Mouse (Mus musculus) hindbrain, embryonic 13.5 days (tissue): Measurements from ENCODE around the gene Cbarp. TPM values are rescaled to one million over a fixed set of nuclear protein-coding genes. Genes with fewer than 3 reads are reported as not detected.

Source experiments
- ATAC-seq: fragments of 200-750 bp; cut with Nextera tagmentation; 2 replicates; pipeline ENCODE4 v1.8.0; 2017; ENCODE audit warnings: moderate TSS enrichment; ENCODE audit not compliant: low FRiP score
- H3K27ac ChIP-seq: fragments of 300-500 bp; sonication (generic); 2 replicates; pipeline ENCODE4 v1.5.1; 2015; ENCODE audit warnings: inconsistent platforms, mild to moderate bottlenecking, moderate library complexity
- H3K27me3 ChIP-seq: fragments of 300-500 bp; sonication (generic); 2 replicates; pipeline ENCODE4 v1.6.1; 2015; ENCODE audit warnings: mild to moderate bottlenecking, inconsistent platforms
- H3K36me3 ChIP-seq: fragments of 300-500 bp; sonication (generic); 2 replicates; pipeline ENCODE4 v1.6.1; 2015; ENCODE audit warnings: mild to moderate bottlenecking, inconsistent platforms
- H3K4me1 ChIP-seq: fragments of 300-500 bp; sonication (generic); replicated peaks from 2 replicates; pipeline ENCODE4 v1.6.1; 2015; ENCODE audit warnings: inconsistent platforms
- H3K4me2 ChIP-seq: fragments of 300-500 bp; sonication (generic); 2 replicates; pipeline ENCODE4 v1.6.1; 2015; ENCODE audit warnings: inconsistent platforms, mild to moderate bottlenecking, moderate library complexity
- H3K4me3 ChIP-seq: fragments of 300-500 bp; sonication (generic); 2 replicates; pipeline ENCODE4 v1.5.1; 2015; ENCODE audit warnings: mild to moderate bottlenecking, inconsistent platforms
- H3K9ac ChIP-seq: fragments of 300-500 bp; sonication (generic); 2 replicates; pipeline ENCODE4 v1.6.1; 2015; ENCODE audit warnings: mild to moderate bottlenecking, inconsistent platforms
- H3K9me3 ChIP-seq: fragments of 300-500 bp; sonication (generic); 2 replicates; pipeline ENCODE4 v1.6.1; 2016; ENCODE audit warnings: inconsistent platforms
- WGBS: fragments of 180-500 bp; shearing (Covaris S2); methylation state at CpG from one replicate; pipeline ENCODE4 v1.1.7; 2015; 5-methylcytosine and 5-hydroxymethylcytosine counted together
- polyA plus RNA-seq: library from polyadenylated mRNA; unstranded; fragments of >200 nt; fragmentation: Nextera tagmentation; extraction: Ambion mirVana; gene quantifications from 2 replicates; pipeline ENCODE4 v1.2.1, GENCODE M21; 2015

Cbarp gene
- 57.4 and 59.2 TPM in 2 replicates for polyA plus RNA-seq

DNA sequence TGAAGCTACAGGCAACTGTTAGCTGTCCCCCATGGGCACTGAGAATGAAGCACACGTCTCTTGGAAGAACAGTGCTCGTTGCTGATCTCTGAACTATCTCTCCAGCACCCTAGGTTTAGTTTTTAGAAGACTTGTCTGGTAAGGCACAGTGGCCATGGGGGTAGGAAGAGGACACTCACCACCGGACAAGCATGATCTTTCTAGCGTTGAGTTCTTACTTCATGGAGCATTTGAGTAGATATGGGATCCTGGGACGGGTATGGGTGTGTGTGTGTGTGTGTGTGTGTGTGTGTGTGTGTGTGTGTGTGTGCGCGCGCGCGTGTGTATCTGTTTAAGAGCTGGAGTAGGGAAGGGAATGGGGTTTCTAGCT, at the start of gene Cbarp:
Gene Cbarp, minus strand, starts transcription at position 170 of the 370 bp plus-strand sequence.
- peaks cover 14% of the 10 kb centered on the region for H3K27me3 ChIP-seq
- H3K4me3 ChIP-seq: peak within 1 kb of the TSS; percentile 82
- H3K9ac ChIP-seq: peak within 1 kb of the TSS; percentile 97
- H3K4me1 ChIP-seq: peaks cover 77% of the 10 kb centered on the region
- H3K27ac ChIP-seq: peak within 1 kb of the TSS; percentile 98
- no peaks in the 10 kb centered on the region for H3K9me3 ChIP-seq
- H3K4me2 ChIP-seq: peak within 1 kb of the TSS; percentile 93
- peaks cover 32% of the 10 kb centered on the region for H3K36me3 ChIP-seq
- ATAC-seq: no peak
- WGBS: 69% methylated on average over 10 of the region's 10 CpGs

DNA sequence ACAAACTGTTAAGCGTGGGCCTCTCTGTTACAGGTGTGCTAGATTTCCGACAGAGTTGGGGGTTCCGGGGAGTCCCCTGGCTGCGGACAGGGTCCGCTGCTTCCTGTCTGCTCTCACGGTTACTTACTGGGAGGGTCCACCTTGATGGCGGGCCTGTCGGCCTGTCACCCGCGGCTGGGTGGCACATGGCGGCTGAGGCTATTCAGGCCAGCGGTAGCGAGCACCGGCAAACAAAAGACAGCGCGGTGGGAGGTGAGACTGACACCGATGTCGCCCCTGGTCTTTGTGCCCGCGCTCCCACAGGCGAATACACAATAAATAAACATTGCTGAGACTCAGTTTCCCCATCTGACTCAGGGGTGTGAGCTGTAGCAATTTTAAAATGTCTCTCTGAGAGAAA, 49.4 kb upstream of the Cbarp start:
- H3K27ac ChIP-seq: peak overlapping the region; percentile 83
- 5% methylated on average over 21 of the region's 21 CpGs for WGBS
- H3K27me3 ChIP-seq: peaks cover 27% of the 10 kb centered on the region; the same call in 1 of the 2 replicates
- H3K9me3 ChIP-seq: no peaks in the 10 kb centered on the region
- H3K36me3 ChIP-seq: peaks cover 28% of the 10 kb centered on the region
- peak overlapping the region; percentile 64 for H3K4me2 ChIP-seq
- H3K4me1 ChIP-seq: peaks cover 31% of the 10 kb centered on the region
- no peak for ATAC-seq
- H3K4me3 ChIP-seq: peak overlapping the region; percentile 39
- H3K9ac ChIP-seq: peak overlapping the region; percentile 72

DNA sequence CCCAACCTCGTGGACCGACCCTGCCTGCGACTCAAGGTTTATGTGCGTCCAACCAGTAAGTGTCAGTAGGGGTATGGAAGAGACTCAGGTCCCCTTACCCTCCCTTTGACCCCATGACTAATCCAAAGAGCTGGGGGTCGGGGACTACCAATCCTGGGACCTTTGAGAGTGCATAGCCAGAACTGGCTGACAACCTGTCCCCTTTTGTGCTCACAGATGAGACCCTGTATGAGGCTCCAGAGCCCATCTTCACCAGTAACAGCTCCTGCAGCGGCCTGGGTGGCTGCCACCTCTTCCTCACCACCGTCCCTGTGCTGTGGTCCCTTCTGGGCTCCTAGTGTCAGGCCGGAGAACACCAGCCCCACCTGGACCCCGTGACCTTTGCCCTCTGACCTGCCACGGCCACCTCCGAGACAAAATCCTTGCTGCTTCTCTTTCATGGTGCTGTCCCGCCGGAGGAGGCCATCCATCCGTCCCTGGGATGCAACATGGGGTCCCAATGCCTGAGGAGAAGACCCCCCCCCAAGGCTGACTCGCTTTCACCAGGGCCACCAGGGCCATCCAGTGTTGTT, 47.9 kb upstream of the Cbarp start:
- H3K9me3 ChIP-seq: no peaks in the 10 kb centered on the region
- no peak overlapping the region for H3K4me2 ChIP-seq
- no peak overlapping the region for H3K27ac ChIP-seq
- peaks cover 26% of the 10 kb centered on the region for H3K4me1 ChIP-seq
- WGBS: 65% methylated on average over 15 of the region's 15 CpGs
- H3K27me3 ChIP-seq: peaks cover 27% of the 10 kb centered on the region; the same call in 1 of the 2 replicates
- peaks cover 28% of the 10 kb centered on the region for H3K36me3 ChIP-seq
- H3K9ac ChIP-seq: no peak overlapping the region
- ATAC-seq: no peak
- no peak overlapping the region for H3K4me3 ChIP-seq

DNA sequence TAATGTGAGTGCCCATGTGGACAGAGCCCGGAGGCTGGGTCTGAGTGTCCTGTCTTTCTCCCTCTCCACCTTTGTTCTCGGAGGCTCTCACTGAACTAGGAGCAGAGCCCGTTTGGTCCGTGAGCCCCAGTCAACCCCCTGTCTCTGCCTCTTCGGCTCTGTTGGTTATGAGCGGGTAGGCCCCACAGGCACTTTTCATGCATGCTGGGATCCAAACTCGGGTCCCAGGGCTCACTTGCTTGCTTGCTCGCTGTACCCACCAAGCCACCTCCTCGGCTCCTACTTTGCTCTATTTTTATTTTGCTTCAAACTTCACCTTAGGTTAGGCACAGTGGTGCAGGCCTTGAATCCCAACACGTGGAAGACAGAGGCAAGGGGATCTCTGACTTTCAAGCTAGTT, 47.1 kb upstream of the Cbarp start:
- H3K36me3 ChIP-seq: peaks cover 32% of the 10 kb centered on the region
- no peak overlapping the region for H3K27ac ChIP-seq
- no peak overlapping the region for H3K4me2 ChIP-seq
- peaks cover 23% of the 10 kb centered on the region; the same call in 1 of the 2 replicates for H3K27me3 ChIP-seq
- H3K9ac ChIP-seq: no peak overlapping the region
- peaks cover 26% of the 10 kb centered on the region for H3K4me1 ChIP-seq
- H3K9me3 ChIP-seq: no peaks in the 10 kb centered on the region
- WGBS: 87% methylated on average over 10 of the region's 10 CpGs
- no peak overlapping the region for H3K4me3 ChIP-seq
- no peak for ATAC-seq

DNA sequence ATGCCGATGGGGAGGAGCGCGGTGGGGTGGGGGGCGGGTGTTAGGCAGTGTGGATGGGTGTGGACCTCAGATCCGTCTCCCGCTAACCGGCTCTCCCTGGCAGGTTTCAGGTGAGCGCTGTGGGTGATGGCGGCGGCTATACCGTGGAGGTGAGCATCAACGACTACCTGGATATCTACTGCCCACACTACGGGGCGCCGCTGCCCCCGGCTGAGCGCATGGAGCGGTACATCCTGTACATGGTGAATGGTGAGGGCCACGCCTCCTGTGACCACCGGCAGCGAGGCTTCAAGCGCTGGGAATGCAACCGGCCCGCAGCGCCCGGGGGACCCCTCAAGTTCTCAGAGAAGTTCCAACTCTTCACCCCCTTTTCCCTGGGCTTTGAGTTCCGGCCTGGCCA, 46.0 kb upstream of the Cbarp start:
- 40% methylated on average over 27 of the region's 27 CpGs for WGBS

DNA sequence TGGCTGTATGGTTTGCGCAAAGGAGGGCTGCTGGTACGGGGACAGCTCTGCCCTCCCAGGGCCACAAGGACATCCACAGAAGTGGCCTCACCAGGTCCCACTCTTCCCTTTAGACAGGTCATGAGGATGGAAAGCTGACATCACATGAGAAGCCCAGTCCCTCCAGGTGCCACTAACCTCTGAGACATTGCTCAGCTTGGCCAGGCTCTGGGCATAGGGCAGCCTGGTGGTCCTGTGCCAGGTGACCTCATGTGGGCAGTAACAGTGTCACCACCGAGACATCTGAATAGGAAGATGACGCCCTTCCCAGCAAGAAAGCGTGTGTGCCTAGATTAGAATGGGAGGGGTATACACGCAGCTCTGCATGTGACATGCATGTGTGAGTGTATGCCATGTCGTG, 41.9 kb upstream of the Cbarp start:
- ATAC-seq: no peak
- Histone ChIP-seq H3K4me2 (no peak overlapping the region), H3K4me3 (0 out of 2 replicates have a peak overlapping the region, but pooled peaks have one; percentile 82), H3K4me1 (peaks cover 48% of the 10 kb centered on the region), H3K27ac (no peak overlapping the region), H3K27me3 (peaks cover 10% of the 10 kb centered on the region; the same call in 1 of the 2 replicates), H3K36me3 (peaks cover 23% of the 10 kb centered on the region), H3K9ac (peak overlapping the region; percentile 97), H3K9me3 (no peaks in the 10 kb centered on the region)
- 94% methylated on average over 7 of the region's 7 CpGs for WGBS

More for the DNA sequence above, 46.0 kb upstream of the Cbarp start:
- Histone ChIP-seq H3K4me2 (no peak overlapping the region), H3K27me3 (peaks cover 23% of the 10 kb centered on the region; the same call in 1 of the 2 replicates), H3K4me1 (peaks cover 36% of the 10 kb centered on the region), H3K27ac (no peak overlapping the region), H3K9ac (no peak overlapping the region), H3K4me3 (no peak overlapping the region), H3K9me3 (no peaks in the 10 kb centered on the region), H3K36me3 (peaks cover 40% of the 10 kb centered on the region)
- ATAC-seq: no peak

DNA sequence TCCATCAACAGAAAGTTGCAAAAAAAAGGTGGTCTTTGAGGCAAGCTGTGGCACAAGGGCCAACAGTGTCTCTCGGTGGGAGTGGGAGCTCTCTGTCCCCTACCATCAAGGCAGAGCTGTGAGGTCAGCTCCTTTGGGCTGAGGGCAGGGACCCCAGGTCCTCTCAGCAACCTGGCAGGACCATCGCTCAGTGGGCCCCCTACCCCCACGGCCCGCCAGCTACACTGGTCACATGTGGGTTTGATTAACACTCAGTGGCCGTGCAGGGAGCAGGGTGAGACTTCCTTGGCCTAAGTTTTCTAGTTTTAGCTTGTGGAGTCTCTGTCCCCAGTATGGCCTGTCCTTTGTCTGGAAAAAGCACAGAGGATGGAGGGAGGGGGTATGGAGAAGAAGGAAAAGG, 40.2 kb upstream of the Cbarp start:
- WGBS: 41% methylated on average over 5 of the region's 5 CpGs
- Histone ChIP-seq H3K4me2 (peak overlapping the region; percentile 94), H3K4me3 (peak overlapping the region; percentile 82), H3K9me3 (no peaks in the 10 kb centered on the region), H3K27me3 (peaks cover 4% of the 10 kb centered on the region; the same call in 1 of the 2 replicates), H3K36me3 (peaks cover 12% of the 10 kb centered on the region), H3K4me1 (peaks cover 48% of the 10 kb centered on the region), H3K9ac (peak overlapping the region; percentile 97), H3K27ac (no peak overlapping the region)
- ATAC-seq: no peak

DNA sequence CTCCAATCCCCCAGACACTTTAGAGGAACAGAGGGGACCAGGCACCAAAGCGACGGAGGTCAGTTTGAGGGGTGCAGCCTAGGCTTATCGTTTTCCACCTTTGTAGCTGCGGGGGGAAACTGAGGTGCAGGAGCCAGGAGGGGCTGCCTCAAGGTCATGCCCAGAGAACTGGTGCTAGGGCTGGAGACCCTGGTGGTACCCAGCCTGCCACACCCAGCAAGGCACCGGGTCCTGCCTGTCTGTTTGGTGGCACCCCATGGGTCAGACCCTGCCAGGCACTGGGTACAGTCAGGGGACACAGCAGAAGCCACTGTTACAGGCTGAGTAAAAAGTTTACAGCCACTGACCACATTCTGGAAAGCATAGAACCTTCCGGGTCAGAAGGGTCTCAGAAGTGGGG, 39.7 kb upstream of the Cbarp start:
- Histone ChIP-seq H3K4me3 (peak overlapping the region; percentile 82), H3K9me3 (no peaks in the 10 kb centered on the region), H3K9ac (peak overlapping the region; percentile 97), H3K36me3 (peaks cover 12% of the 10 kb centered on the region), H3K27ac (no peak overlapping the region), H3K27me3 (no peaks in the 10 kb centered on the region; the same call in 1 of the 2 replicates), H3K4me2 (peak overlapping the region; percentile 94), H3K4me1 (peaks cover 46% of the 10 kb centered on the region)
- ATAC-seq: no peak
- WGBS: 47% methylated on average over 6 of the region's 6 CpGs

DNA sequence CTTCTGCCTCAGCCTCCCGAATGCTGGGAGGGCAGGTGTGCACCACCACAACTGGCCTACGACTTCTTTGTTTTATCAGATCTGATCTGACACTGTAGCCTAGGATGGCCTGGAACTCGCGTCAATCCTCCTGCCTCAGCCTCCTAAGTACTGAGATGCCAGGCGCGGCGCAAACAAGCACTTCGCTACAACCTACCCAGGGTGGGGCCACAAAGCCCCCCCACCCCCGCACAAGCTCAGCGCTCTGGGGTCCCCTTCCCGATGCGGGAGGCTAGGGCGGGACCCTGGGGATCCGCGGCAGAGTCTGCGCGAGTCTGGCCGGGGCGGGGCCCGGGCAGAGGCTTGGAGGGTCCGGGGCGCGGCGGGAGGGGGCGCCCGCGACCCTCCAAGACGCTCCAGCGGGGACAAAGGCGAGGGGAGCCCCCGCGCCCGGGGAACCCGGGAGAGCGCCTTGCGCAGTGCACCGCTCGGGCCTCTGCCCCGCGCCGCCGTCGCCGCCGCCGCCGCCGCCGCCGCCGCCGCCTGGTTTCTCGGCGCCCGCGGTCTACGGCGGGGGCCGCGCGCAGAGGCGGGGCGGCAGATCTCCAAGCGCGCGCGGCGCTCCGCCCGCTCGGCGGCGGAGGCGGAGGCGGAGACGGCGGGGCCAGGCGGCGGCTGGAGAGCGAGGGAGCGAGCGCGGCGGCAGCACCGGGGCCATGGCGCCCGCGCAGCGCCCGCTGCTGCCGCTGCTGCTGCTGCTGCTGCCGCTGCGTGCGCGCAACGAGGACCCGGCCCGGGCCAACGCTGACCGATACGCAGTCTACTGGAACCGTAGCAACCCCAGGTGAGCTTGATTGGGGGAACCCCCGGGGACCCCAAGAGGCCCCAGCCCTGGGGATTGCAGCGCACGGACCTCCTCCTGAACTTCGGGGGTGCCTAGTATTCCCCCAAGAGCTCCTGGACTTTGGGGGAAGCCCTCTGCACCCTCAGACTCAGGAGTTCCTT, 38.7 kb upstream of the Cbarp start, which contains the start of gene Efna2:
Gene Efna2, plus strand, starts transcription at position 415 of the 984 bp plus-strand sequence.
- H3K4me1 ChIP-seq: peaks cover 49% of the 10 kb centered on the region
- 2% methylated on average over 68 of the region's 106 CpGs for WGBS

DNA sequence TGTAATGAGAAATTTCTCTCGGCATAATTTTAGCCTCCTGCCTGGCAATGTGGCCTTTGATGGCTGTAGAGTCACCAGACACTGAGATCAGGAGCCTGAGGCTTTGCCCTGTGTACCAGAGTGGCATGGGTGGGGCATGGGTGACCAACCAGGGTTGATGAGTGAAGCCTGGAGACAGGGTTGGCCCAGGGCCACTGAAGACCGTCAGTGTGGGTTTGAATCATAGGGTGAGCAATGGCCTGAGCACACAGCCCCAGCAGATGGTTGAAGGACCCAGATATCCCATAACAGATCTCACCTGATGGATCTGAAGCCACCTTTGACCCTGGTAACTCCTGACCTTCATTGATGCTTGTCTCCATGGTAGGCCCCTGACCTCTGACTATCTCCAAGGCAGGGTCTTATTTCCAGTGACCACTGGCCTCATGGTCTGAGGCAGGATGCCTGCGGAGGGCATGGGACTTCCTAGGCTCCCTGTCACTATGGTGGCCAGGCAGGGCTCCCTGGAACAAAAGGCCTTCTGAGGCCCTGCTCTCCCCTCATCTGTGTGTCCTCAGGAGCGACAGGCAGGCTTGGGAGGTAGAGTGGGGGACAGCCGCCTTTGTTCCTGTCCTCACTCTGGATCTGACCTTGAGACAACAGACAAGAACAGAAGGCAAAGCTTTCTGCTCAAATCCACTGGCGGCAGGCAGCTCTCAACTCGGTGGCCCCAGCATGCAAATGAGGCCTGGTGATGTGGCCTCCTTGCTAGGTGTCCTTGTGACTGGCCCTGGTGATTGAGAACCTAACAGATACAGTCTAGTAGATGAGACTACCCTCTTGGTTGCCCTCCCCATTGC, 37.0 kb upstream of the Cbarp start:
- Histone ChIP-seq H3K4me1 (peaks cover 57% of the 10 kb centered on the region), H3K9ac (peak overlapping the region; percentile 39; the same call in 1 of the 2 replicates), H3K4me2 (no peak overlapping the region), H3K27me3 (no peaks in the 10 kb centered on the region), H3K27ac (no peak overlapping the region), H3K4me3 (no peak overlapping the region), H3K36me3 (peaks cover 12% of the 10 kb centered on the region), H3K9me3 (no peaks in the 10 kb centered on the region)
- WGBS: 47% methylated on average over 7 of the region's 7 CpGs
- ATAC-seq: no peak

More for the DNA sequence above, 38.7 kb upstream of the Cbarp start, which contains the start of gene Efna2:
- Histone ChIP-seq H3K27ac (peak within 1 kb of the TSS; percentile 84), H3K27me3 (no peaks in the 10 kb centered on the region; the same call in 1 of the 2 replicates), H3K9me3 (no peaks in the 10 kb centered on the region), H3K9ac (peak within 1 kb of the TSS; percentile 97), H3K4me2 (peak within 1 kb of the TSS; percentile 94), H3K4me3 (peak within 1 kb of the TSS; percentile 82), H3K36me3 (peaks cover 16% of the 10 kb centered on the region)
- peak; percentile 49 for ATAC-seq

DNA sequence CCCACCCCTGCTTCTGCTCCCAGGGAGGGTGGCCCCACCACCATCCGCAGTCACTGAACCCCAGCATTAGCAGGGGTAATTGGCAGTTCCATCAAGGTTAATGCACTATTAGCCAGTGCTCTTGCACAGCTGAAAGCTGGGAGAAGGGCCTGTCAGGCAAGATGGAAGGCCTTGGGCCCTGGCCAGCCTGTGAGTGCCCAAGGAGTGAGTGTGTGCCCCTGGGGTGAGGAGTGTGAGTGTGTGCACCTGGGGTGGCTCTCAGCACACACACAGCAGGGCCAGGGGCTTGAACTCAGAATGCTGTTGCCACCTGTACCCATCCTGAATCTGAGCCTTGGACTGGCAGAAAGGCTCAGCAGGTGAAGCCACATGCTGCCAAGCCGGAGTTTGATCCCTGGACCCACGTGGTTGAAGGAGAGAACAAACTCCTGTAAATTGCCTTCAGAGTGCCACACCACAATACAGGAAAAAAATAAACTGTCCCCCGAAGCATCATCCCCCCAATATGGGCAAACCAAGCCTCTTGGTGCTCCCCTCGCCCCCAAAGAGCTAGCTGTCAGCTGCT, 35.7 kb upstream of the Cbarp start:
- H3K4me1 ChIP-seq: peaks cover 57% of the 10 kb centered on the region
- WGBS: 83% methylated on average over 5 of the region's 5 CpGs
- H3K9ac ChIP-seq: peak overlapping the region; percentile 46
- peaks cover 15% of the 10 kb centered on the region for H3K36me3 ChIP-seq
- H3K4me2 ChIP-seq: no peak overlapping the region
- no peak for ATAC-seq
- peak overlapping the region; percentile 4; the same call in 1 of the 2 replicates for H3K27ac ChIP-seq
- no peaks in the 10 kb centered on the region for H3K9me3 ChIP-seq
- H3K4me3 ChIP-seq: no peak overlapping the region
- H3K27me3 ChIP-seq: no peaks in the 10 kb centered on the region
